Mouse (Mus musculus) midbrain, embryonic 11.5 days (tissue): ENCODE results near the gene Srp68. TPM values are rescaled to one million over a fixed set of nuclear protein-coding genes. Genes with fewer than 3 reads are reported as not detected.

ENCODE experiments used
- ATAC-seq: fragments of 200-750 bp; cut with Nextera tagmentation; 2 replicates; pipeline ENCODE4 v1.8.0; 2017; ENCODE audit warnings: moderate TSS enrichment, moderate library complexity; ENCODE audit not compliant: low FRiP score
- DNase-seq: peaks from one replicate; pipeline ENCODE4 v3.0.0; 2015; ENCODE audit warnings: low spot score; ENCODE audit errors: missing footprints
- H3K27ac ChIP-seq: fragments of 300-500 bp; sonication (generic); 2 replicates; pipeline ENCODE4 v1.5.1; 2014; ENCODE audit warnings: low read depth, low read length
- H3K27me3 ChIP-seq: fragments of 300-500 bp; sonication (generic); 2 replicates; pipeline ENCODE4 v1.6.1; 2014; ENCODE audit warnings: mild to moderate bottlenecking, low read length, moderate library complexity, mixed read lengths; ENCODE audit not compliant: control insufficient read depth, insufficient read depth
- H3K36me3 ChIP-seq: fragments of 300-500 bp; sonication (generic); 2 replicates; pipeline ENCODE4 v1.6.1; 2014; ENCODE audit warnings: mild to moderate bottlenecking, low read length, moderate library complexity, mixed read lengths; ENCODE audit not compliant: control insufficient read depth, insufficient read depth
- H3K4me1 ChIP-seq: fragments of 300-500 bp; sonication (generic); 2 replicates; pipeline ENCODE4 v1.6.1; 2014; ENCODE audit warnings: low read length; ENCODE audit not compliant: control insufficient read depth, insufficient read depth
- H3K4me2 ChIP-seq: fragments of 300-500 bp; sonication (generic); 2 replicates; pipeline ENCODE4 v1.6.1; 2014; ENCODE audit warnings: mild to moderate bottlenecking, moderate library complexity
- H3K4me3 ChIP-seq: fragments of 300-500 bp; sonication (generic); 2 replicates; pipeline ENCODE4 v1.5.1; 2014; ENCODE audit warnings: low read depth, low read length
- H3K9ac ChIP-seq: fragments of 300-500 bp; sonication (generic); 2 replicates; pipeline ENCODE4 v1.6.1; 2014; ENCODE audit warnings: low read length
- H3K9me3 ChIP-seq: fragments of 300-500 bp; sonication (generic); 2 replicates; pipeline ENCODE4 v1.6.1; 2016; ENCODE audit warnings: low read length; ENCODE audit not compliant: control insufficient read depth
- WGBS: fragments of 180-500 bp; shearing (Covaris S2); extraction: QIAGEN DNeasy Blood & Tissue Kit; methylation state at CpG from one replicate; pipeline ENCODE4 v1.1.7; 2014; 5-methylcytosine and 5-hydroxymethylcytosine counted together
- polyA plus RNA-seq: library from polyadenylated mRNA; unstranded; fragments of >200 nt; fragmentation: Nextera tagmentation; extraction: Ambion mirVana; gene quantifications from 2 replicates; pipeline ENCODE4 v1.2.1, GENCODE M21; 2014

The Srp68 gene
- polyA plus RNA-seq, 1 experiment from 2014 or later: 78.6 TPM

DNA sequence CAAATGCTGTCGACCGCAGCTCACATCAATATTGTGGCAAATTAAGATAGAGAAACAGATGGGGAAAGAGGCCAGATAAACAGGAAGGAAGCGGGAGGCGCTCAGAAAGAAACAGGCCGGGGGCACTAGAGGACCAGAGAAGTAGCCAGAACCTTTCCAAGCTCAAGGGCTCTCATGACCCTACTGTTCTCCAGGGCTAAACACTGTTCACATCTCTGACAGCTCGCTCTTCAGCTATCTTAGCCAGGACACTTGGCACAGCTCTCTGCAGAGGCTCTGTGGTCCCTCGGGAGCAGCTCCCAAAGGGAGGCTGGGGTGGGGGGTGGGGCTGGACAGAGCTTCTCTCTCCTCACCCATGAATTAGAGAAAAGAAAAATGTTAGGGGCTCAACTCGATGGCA is 16.5 kb upstream of the Srp68 start:
- ATAC-seq: no peak
- H3K4me2 ChIP-seq: no peak overlapping the region
- H3K4me1 ChIP-seq: no peaks in the 10 kb centered on the region
- DNase-seq: no peak
- peaks cover 9% of the 10 kb centered on the region; the same call in 1 of the 2 replicates for H3K36me3 ChIP-seq
- 85% methylated on average over 8 of the region's 8 CpGs for WGBS
- no peaks in the 10 kb centered on the region; the same call in 1 of the 2 replicates for H3K27me3 ChIP-seq
- no peak overlapping the region for H3K4me3 ChIP-seq
- no peak overlapping the region for H3K27ac ChIP-seq
- H3K9ac ChIP-seq: no peak overlapping the region
- H3K9me3 ChIP-seq: no peaks in the 10 kb centered on the region

- 76% methylated on average over 5 of the region's 5 CpGs for WGBS
- Histone ChIP-seq H3K4me2 (no peak overlapping the region), H3K4me1 (no peaks in the 10 kb centered on the region), H3K9me3 (no peaks in the 10 kb centered on the region), H3K27ac (no peak overlapping the region), H3K27me3 (peaks cover 26% of the 10 kb centered on the region), H3K9ac (no peak overlapping the region), H3K4me3 (no peak overlapping the region), H3K36me3 (peaks cover 9% of the 10 kb centered on the region; the same call in 1 of the 2 replicates)
- ATAC-seq: no peak
- DNase-seq: no peak
Observed at GRCm38 (mm10) chr11:116287351-116287750, 13.3 kb upstream of the Srp68 start.

DNA sequence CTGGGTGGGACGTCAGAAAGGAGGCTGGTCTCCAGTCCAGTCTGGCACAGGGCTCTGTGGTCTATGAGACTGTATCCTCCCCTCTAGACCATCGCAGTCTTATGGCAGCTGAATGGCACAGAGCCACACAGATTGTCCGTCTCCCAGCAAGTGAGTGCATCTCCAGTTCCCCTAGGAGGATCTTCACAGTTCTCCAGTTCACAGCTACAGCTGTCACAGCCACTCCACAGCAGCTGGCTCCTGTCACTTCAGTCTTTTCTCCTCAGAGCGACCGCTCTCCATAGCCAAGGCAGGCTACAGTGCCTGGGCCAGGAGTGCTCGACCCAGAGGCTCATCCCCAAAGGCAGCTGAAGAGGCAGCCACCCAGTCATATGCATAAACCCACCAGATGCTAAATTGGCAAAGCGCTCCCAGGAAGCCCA is 11.8 kb upstream of the Srp68 start:
- Histone ChIP-seq H3K9ac (no peak overlapping the region), H3K4me1 (peaks cover 11% of the 10 kb centered on the region), H3K9me3 (no peaks in the 10 kb centered on the region), H3K4me2 (no peak overlapping the region), H3K36me3 (peaks cover 9% of the 10 kb centered on the region; the same call in 1 of the 2 replicates), H3K27ac (no peak overlapping the region), H3K27me3 (peaks cover 42% of the 10 kb centered on the region), H3K4me3 (no peak overlapping the region)
- no peak for DNase-seq
- no peak for ATAC-seq
- WGBS: 73% methylated on average over 7 of the region's 7 CpGs

GRCm38 (mm10) chr11:116283982-116284381 is 10.0 kb upstream of the Srp68 start:
- Histone ChIP-seq H3K4me3 (no peak overlapping the region), H3K27ac (no peak overlapping the region), H3K36me3 (peaks cover 6% of the 10 kb centered on the region; the same call in 1 of the 2 replicates), H3K27me3 (peaks cover 53% of the 10 kb centered on the region), H3K9me3 (no peaks in the 10 kb centered on the region), H3K4me1 (peaks cover 11% of the 10 kb centered on the region), H3K9ac (no peak overlapping the region), H3K4me2 (no peak overlapping the region)
- 68% methylated on average over 6 of the region's 6 CpGs for WGBS
- ATAC-seq (no peak), DNase-seq (peak; percentile 84)

- H3K27ac ChIP-seq: no peak overlapping the region
- DNase-seq (peak; percentile 82), ATAC-seq (no peak)
- no peak overlapping the region for H3K9ac ChIP-seq
- H3K36me3 ChIP-seq: no peaks in the 10 kb centered on the region
- H3K9me3 ChIP-seq: no peaks in the 10 kb centered on the region
- WGBS: 12% methylated on average over 48 of the region's 48 CpGs
- peaks cover 11% of the 10 kb centered on the region for H3K4me1 ChIP-seq
- H3K4me2 ChIP-seq: no peak overlapping the region
- no peak overlapping the region for H3K4me3 ChIP-seq
- peaks cover 53% of the 10 kb centered on the region for H3K27me3 ChIP-seq
Observed at GRCm38 (mm10) chr11:116282912-116283521, 9.0 kb upstream of the Srp68 start.

GRCm38 (mm10) chr11:116282089-116282488 is 8.1 kb upstream of the Srp68 start:
- WGBS: 0% methylated on average over 11 of the region's 11 CpGs

GRCm38 (mm10) chr11:116281671-116282070 is 7.7 kb upstream of the Srp68 start:
- peak overlapping the region; percentile 22 for H3K4me3 ChIP-seq
- ATAC-seq (no peak), DNase-seq (peak; percentile 93)
- peaks cover 53% of the 10 kb centered on the region for H3K27me3 ChIP-seq
- no peaks in the 10 kb centered on the region for H3K9me3 ChIP-seq
- 0 out of 2 replicates have a peak overlapping the region, but pooled peaks have one; percentile 30 for H3K9ac ChIP-seq
- 2% methylated on average over 18 of the region's 18 CpGs for WGBS
- no peak overlapping the region for H3K27ac ChIP-seq
- peaks cover 11% of the 10 kb centered on the region for H3K4me1 ChIP-seq
- H3K4me2 ChIP-seq: peak overlapping the region; percentile 42
- H3K36me3 ChIP-seq: no peaks in the 10 kb centered on the region

More at GRCm38 (mm10) chr11:116282089-116282488, 8.1 kb upstream of the Srp68 start:
- Histone ChIP-seq H3K4me2 (peak overlapping the region; percentile 42; the same call in 1 of the 2 replicates), H3K36me3 (no peaks in the 10 kb centered on the region), H3K9ac (no peak overlapping the region), H3K4me1 (peaks cover 11% of the 10 kb centered on the region), H3K4me3 (peak overlapping the region; percentile 22; the same call in 1 of the 2 replicates), H3K9me3 (no peaks in the 10 kb centered on the region), H3K27ac (no peak overlapping the region), H3K27me3 (peaks cover 53% of the 10 kb centered on the region)
- ATAC-seq: no peak
- DNase-seq: peak; percentile 93

DNA sequence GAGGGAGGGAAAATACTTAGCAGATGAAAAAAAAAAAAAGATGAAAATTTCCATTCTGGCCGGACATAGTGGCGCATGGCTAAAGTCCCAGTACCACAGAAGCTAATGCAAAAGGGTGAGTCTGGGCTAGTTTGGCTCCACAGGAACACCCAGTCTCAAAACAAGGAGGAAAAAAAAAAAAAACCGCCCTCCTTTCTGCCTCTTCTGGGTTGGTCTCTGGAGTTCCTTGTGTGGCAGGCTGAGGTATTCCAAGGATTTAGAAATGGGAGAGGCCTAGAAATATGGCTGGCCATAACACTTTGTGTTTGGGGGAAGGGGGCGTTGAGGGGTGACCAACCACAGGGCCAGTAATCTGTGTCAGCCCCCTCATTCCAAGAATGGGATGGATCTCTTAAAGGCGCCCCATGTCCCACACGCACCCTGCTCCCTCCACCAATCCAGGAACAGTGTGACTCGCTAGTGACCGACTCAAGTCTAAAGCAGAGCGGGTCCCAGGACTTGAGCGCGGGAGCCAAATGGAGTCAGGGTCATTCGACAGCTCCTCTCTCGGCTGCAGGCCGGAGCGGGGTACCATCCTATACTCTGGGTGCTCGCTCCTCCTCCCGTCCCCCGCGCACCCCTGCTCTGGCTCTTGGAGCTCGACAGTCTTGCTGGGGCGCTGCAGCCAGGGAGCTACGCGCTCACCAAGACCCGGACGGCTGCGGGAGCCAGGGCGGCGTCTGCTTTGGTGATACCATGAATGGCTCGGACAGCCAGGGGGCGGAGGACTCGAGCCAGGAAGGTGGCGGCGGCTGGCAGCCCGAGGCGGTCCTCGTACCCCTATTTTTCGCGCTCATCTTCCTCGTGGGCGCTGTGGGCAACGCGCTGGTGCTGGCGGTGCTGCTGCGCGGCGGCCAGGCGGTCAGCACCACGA is 7.0 kb upstream of the Srp68 start, which contains the start of gene Galr2:
Gene Galr2, plus strand, starts transcription at position 189 of the 913 bp plus-strand sequence.
- H3K36me3 ChIP-seq: no peaks in the 10 kb centered on the region
- H3K9ac ChIP-seq: 0 out of 2 replicates have a peak within 1 kb of the TSS, but pooled peaks have one; percentile 30
- H3K4me2 ChIP-seq: peak within 1 kb of the TSS; percentile 42
- H3K4me1 ChIP-seq: peaks cover 11% of the 10 kb centered on the region
- 6% methylated on average over 48 of the region's 48 CpGs for WGBS
- DNase-seq (peak; percentile 92), ATAC-seq (no peak; the same call in 1 of the 2 replicates)
- peaks cover 53% of the 10 kb centered on the region for H3K27me3 ChIP-seq
- H3K4me3 ChIP-seq: peak within 1 kb of the TSS; percentile 22
- H3K9me3 ChIP-seq: no peaks in the 10 kb centered on the region
- H3K27ac ChIP-seq: no peak within 1 kb of the TSS
